Mouse (Mus musculus) stomach, postnatal 0 days (tissue): ENCODE data around the gene Parp1.
"Not testable (repeated sequence)": the region's sequence is repeated elsewhere in the genome, so short reads cannot be mapped to it uniquely, and the experiment has no call there.

Source experiments
- CTCF ChIP-seq: IDR thresholded peaks from 2 replicates; pipeline ENCODE4 v1.5.1; 2016; ENCODE audit warnings: antibody characterized with exemption, low read depth, mild to moderate bottlenecking, moderate library complexity
- EP300 ChIP-seq: optimal IDR thresholded peaks from 2 replicates; pipeline ENCODE3; 2016; ENCODE audit warnings: antibody characterized with exemption

DNA sequence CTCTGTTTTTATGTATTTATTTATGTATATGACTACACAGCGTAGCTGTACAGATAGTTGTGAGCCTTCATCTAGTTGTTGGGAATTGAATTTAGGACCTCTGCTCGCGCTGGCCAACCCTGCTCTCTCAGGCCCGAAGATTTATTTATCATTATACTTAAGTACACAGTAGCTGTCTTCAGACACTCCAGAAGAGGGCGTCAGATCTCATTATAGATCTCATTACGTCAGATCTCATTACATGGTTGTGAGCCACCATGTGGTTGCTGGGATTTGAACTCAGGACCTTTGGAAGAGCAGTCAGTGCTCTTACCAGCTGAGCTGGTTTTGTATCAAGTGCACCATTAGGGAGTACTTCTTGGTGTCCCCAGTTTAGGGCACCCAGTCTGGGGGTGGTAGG, 3.0 kb downstream of the Parp1 start:
- not testable (repeated sequence) for TF ChIP-seq CTCF, EP300
